Mouse (Mus musculus): ENCODE measurements around the gene Pbld2. TPM values are rescaled to one million over a fixed set of nuclear protein-coding genes. Genes with fewer than 3 reads are reported as not detected.

Gene Pbld2
- polyA plus RNA-seq, 1 experiment from 2014 or later: 1.4 TPM

DNA sequence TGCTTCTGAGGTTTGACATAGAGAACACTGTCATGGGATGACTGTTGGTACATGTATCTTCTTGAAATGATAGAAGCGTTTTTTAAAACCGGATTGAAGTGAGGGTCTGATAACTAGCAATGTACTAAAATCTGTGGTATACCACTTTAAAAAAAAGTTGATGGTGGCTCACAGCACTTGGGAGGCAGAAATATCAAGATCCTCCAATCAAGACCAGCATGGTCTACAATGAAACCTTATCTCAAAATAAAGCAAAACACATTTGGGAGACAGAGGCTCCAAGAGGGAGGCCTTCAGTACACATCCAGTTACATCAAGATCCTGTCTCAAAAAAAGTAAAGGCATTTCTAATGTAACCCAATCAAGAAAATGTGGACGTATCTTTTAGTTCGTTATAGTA is 2.4 kb upstream of the Pbld2 start:
- DNase-seq (ENCODE audit: low spot score) (no peak), ATAC-seq (ENCODE audit: insufficient read depth, low FRiP score, low TSS enrichment) (no peak)
- Histone ChIP-seq H3K27ac (ENCODE audit: low read depth, low read length) (no peak overlapping the region), H3K36me3 (ENCODE audit: control insufficient read depth, insufficient read depth, low read length) (peaks cover 3% of the 10 kb centered on the region; the same call in 1 of the 2 replicates), H3K4me3 (ENCODE audit: low read depth, low read length) (peak overlapping the region; percentile 78), H3K27me3 (ENCODE audit: control insufficient read depth, insufficient read depth, low read length) (no peaks in the 10 kb centered on the region), H3K4me2 (ENCODE audit: low read depth) (peak overlapping the region; percentile 55), H3K4me1 (ENCODE audit: control insufficient read depth, insufficient read depth, low read length) (peaks cover 21% of the 10 kb centered on the region), H3K9ac (ENCODE audit: low read length) (no peak overlapping the region), H3K9me3 (ENCODE audit: control insufficient read depth, low read length) (no peaks in the 10 kb centered on the region)
- WGBS: 70% methylated on average over 4 of the region's 4 CpGs

DNA sequence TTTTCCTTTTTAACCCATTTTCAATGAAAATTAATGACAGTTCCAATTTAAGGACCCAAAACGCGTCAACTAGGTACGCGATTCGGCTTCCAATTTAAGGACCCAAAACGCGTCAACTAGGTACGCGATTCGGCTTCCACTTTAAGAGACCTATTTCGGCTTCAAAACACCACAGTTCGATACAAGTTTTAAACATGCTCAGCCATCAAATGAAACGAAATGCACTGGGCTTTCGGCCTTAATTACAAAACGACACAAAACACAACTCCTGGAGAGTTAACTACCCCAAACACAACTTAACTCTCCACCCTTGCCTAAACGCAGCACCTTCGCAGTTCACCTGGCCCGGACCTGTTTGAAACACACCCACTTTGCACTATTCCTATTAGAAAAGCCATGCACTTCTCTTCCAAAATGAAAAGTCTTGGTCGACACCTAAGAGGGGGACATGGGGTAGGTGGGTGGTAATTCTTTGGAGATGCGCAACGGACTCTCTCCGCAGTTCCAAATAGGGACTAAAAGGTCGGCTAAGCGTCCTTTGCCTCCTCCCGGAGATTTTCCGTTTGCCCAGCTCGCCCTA is 1.5 kb upstream of the Pbld2 start:
- Histone ChIP-seq H3K27me3 (ENCODE audit: control insufficient read depth, insufficient read depth, low read length) (no peaks in the 10 kb centered on the region), H3K9ac (ENCODE audit: low read length) (peak overlapping the region; percentile 96), H3K4me3 (ENCODE audit: low read depth, low read length) (peak overlapping the region; percentile 78), H3K36me3 (ENCODE audit: control insufficient read depth, insufficient read depth, low read length) (no peaks in the 10 kb centered on the region), H3K4me1 (ENCODE audit: control insufficient read depth, insufficient read depth, low read length) (peaks cover 24% of the 10 kb centered on the region), H3K9me3 (ENCODE audit: control insufficient read depth, low read length) (no peaks in the 10 kb centered on the region), H3K27ac (ENCODE audit: low read depth, low read length) (peak overlapping the region; percentile 100), H3K4me2 (ENCODE audit: low read depth) (peak overlapping the region; percentile 55)
- ATAC-seq (ENCODE audit: insufficient read depth, low FRiP score, low TSS enrichment) (no peak), DNase-seq (ENCODE audit: low spot score) (peak; percentile 18)
- under 1% methylated on average over 27 of the region's 27 CpGs for WGBS

DNA sequence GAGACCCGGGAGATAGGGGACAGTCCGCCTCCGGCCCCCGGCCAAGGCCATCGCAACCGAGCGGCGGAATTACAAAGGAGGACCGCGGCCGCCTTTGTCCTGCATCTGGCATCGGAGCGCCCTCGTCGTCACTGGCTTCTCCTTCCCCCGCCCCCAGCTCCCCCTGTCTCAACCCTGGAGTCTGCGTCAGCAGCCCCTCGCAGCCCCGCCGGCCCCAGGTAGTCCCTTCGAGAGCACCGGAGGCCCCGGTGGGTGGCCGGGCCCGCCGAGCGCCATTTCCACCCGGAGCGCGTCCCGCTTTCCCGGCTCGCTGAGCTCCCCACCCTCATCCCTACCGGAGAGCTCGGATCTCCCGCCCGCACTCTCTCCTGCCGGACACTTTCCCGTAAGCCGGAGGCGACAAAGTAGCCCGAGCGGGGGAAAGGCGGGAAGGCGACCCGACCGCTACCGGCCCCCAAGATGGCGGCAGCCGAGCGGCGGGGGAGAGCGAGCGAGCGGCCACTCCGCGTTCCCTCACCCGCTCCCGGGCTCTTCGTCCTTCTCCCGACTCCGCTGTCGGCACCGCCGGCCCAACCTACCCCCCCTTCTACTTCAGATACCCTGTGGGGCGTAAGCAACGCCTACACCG is 880 bp upstream of the Pbld2 start:
- peak overlapping the region; percentile 55 for H3K4me2 ChIP-seq (ENCODE audit: low read depth)
- H3K4me3 ChIP-seq (ENCODE audit: low read depth, low read length): peak overlapping the region; percentile 78
- no peaks in the 10 kb centered on the region for H3K36me3 ChIP-seq (ENCODE audit: control insufficient read depth, insufficient read depth, low read length)
- under 1% methylated on average over 68 of the region's 68 CpGs for WGBS
- DNase-seq (ENCODE audit: low spot score) (peak; percentile 72), ATAC-seq (ENCODE audit: insufficient read depth, low FRiP score, low TSS enrichment) (peak; percentile 25)
- peak overlapping the region; percentile 96 for H3K9ac ChIP-seq (ENCODE audit: low read length)
- peak overlapping the region; percentile 100 for H3K27ac ChIP-seq (ENCODE audit: low read depth, low read length)
- no peaks in the 10 kb centered on the region for H3K9me3 ChIP-seq (ENCODE audit: control insufficient read depth, low read length)
- peaks cover 24% of the 10 kb centered on the region for H3K4me1 ChIP-seq (ENCODE audit: control insufficient read depth, insufficient read depth, low read length)
- H3K27me3 ChIP-seq (ENCODE audit: control insufficient read depth, insufficient read depth, low read length): no peaks in the 10 kb centered on the region

DNA sequence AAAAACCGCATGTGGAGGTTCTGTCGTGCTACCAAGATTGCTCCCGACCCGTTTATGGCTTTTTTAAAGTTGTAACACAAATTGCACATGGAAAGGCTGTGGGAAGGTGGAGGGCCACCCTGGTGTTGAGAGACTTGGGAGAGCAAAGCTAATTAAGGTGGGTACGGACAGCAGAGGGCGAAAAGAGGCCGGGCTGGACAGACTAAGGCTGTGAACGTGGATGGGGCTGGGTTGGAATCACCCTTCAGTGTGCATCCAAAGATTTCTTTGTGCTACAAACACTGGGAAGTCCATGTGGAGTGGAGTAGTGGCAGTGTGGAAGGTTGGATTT is 430 bp downstream of the Pbld2 start:
- H3K4me1 ChIP-seq (ENCODE audit: control insufficient read depth, insufficient read depth, low read length): peaks cover 28% of the 10 kb centered on the region
- H3K9me3 ChIP-seq (ENCODE audit: control insufficient read depth, low read length): no peaks in the 10 kb centered on the region
- H3K4me3 ChIP-seq (ENCODE audit: low read depth, low read length): peak overlapping the region; percentile 78
- peak overlapping the region; percentile 96 for H3K9ac ChIP-seq (ENCODE audit: low read length)
- DNase-seq (ENCODE audit: low spot score) (peak; percentile 75), ATAC-seq (ENCODE audit: insufficient read depth, low FRiP score, low TSS enrichment) (peak; percentile 24)
- peak overlapping the region; percentile 100 for H3K27ac ChIP-seq (ENCODE audit: low read depth, low read length)
- no peaks in the 10 kb centered on the region for H3K27me3 ChIP-seq (ENCODE audit: control insufficient read depth, insufficient read depth, low read length)
- WGBS: 0% methylated on average over 8 of the region's 8 CpGs
- peak overlapping the region; percentile 47 for H3K4me2 ChIP-seq (ENCODE audit: low read depth)
- no peaks in the 10 kb centered on the region for H3K36me3 ChIP-seq (ENCODE audit: control insufficient read depth, insufficient read depth, low read length)

DNA sequence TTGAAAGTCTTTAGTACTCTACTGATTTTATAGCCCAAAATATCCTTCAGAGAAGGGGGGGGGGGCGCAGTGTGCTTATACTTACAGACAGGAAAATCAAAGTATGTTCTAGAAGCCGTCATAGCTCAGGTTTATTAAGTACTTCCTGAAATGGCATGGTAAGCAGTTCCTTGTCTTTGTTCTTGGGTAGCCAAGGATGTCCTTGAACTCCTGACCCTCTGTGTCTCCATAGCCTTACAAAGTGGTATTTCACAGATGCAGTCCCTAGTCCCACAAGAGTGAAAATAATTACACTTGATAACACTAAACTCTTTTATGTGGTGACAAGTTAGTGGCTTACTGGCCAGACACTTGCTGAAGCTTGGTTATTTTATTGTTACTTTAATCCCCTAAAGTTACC is 901 bp downstream of the Pbld2 start:
- Histone ChIP-seq H3K4me2 (ENCODE audit: low read depth) (peak overlapping the region; percentile 47), H3K27me3 (ENCODE audit: control insufficient read depth, insufficient read depth, low read length) (no peaks in the 10 kb centered on the region), H3K27ac (ENCODE audit: low read depth, low read length) (peak overlapping the region; percentile 100), H3K36me3 (ENCODE audit: control insufficient read depth, insufficient read depth, low read length) (no peaks in the 10 kb centered on the region), H3K4me1 (ENCODE audit: control insufficient read depth, insufficient read depth, low read length) (peaks cover 28% of the 10 kb centered on the region), H3K4me3 (ENCODE audit: low read depth, low read length) (peak overlapping the region; percentile 78), H3K9me3 (ENCODE audit: control insufficient read depth, low read length) (no peaks in the 10 kb centered on the region), H3K9ac (ENCODE audit: low read length) (peak overlapping the region; percentile 96)
- DNase-seq (ENCODE audit: low spot score) (peak; percentile 26), ATAC-seq (ENCODE audit: insufficient read depth, low FRiP score, low TSS enrichment) (no peak)
- WGBS: 38% methylated on average over 2 of the region's 2 CpGs

GRCm38 (mm10) chr10:63025491-63026011 is 1.4 kb downstream of the Pbld2 start:
- Histone ChIP-seq H3K4me3 (ENCODE audit: low read depth, low read length) (0 out of 2 replicates have a peak overlapping the region, but pooled peaks have one; percentile 10), H3K9ac (ENCODE audit: low read length) (peak overlapping the region; percentile 20), H3K4me1 (ENCODE audit: control insufficient read depth, insufficient read depth, low read length) (peaks cover 23% of the 10 kb centered on the region), H3K9me3 (ENCODE audit: control insufficient read depth, low read length) (no peaks in the 10 kb centered on the region), H3K27me3 (ENCODE audit: control insufficient read depth, insufficient read depth, low read length) (no peaks in the 10 kb centered on the region), H3K36me3 (ENCODE audit: control insufficient read depth, insufficient read depth, low read length) (no peaks in the 10 kb centered on the region), H3K4me2 (ENCODE audit: low read depth) (peak overlapping the region; percentile 47), H3K27ac (ENCODE audit: low read depth, low read length) (peak overlapping the region; percentile 100)
- ATAC-seq (ENCODE audit: insufficient read depth, low FRiP score, low TSS enrichment) (no peak), DNase-seq (ENCODE audit: low spot score) (peak; percentile 30)
- 28% methylated on average over 6 of the region's 6 CpGs for WGBS

DNA sequence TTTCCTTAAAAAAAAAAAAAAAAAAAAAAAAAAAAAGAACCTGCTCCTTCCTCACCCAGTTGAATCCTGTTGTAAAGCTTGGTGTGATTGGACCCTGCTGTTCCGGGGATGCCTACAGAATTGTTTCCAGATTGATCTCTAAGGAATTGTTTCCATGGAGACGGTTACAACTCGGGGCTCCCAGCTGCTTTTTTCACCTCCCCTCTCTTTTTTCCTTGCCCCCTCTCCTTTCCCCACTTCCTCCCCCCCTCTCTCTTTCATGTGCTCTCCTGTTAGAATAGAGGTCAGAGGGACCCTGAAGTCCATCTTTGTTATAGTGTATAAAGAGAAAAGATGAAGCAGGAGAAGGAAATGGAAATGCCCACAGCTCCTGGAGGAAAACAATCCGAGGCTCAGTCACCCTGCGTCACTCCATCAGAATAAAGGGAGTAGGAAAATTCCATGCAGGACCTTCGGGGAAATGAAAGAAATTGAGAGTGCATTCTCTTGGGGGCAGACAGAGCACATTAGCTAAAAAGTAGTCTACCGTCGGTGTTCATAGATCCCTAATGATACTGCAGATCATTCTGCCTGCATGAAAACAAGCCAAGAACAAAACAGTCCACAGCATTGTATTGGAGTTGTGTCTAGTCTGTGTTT is 2.2 kb downstream of the Pbld2 start:
- H3K4me3 ChIP-seq (ENCODE audit: low read depth, low read length): no peak overlapping the region
- peak overlapping the region; percentile 100 for H3K27ac ChIP-seq (ENCODE audit: low read depth, low read length)
- DNase-seq (ENCODE audit: low spot score) (peak; percentile 72), ATAC-seq (ENCODE audit: insufficient read depth, low FRiP score, low TSS enrichment) (peak; percentile 6; the same call in 1 of the 2 replicates)
- no peaks in the 10 kb centered on the region for H3K27me3 ChIP-seq (ENCODE audit: control insufficient read depth, insufficient read depth, low read length)
- peaks cover 17% of the 10 kb centered on the region for H3K4me1 ChIP-seq (ENCODE audit: control insufficient read depth, insufficient read depth, low read length)
- no peaks in the 10 kb centered on the region for H3K36me3 ChIP-seq (ENCODE audit: control insufficient read depth, insufficient read depth, low read length)
- no peaks in the 10 kb centered on the region for H3K9me3 ChIP-seq (ENCODE audit: control insufficient read depth, low read length)
- WGBS: 17% methylated on average over 8 of the region's 8 CpGs
- peak overlapping the region; percentile 14; the same call in 1 of the 2 replicates for H3K9ac ChIP-seq (ENCODE audit: low read length)
- H3K4me2 ChIP-seq (ENCODE audit: low read depth): peak overlapping the region; percentile 29

GRCm38 (mm10) chr10:63026795-63027160 is 2.7 kb downstream of the Pbld2 start:
- DNase-seq (ENCODE audit: low spot score) (no peak), ATAC-seq (ENCODE audit: insufficient read depth, low FRiP score, low TSS enrichment) (no peak)
- H3K9ac ChIP-seq (ENCODE audit: low read length): peak overlapping the region; percentile 14; the same call in 1 of the 2 replicates
- peaks cover 16% of the 10 kb centered on the region for H3K4me1 ChIP-seq (ENCODE audit: control insufficient read depth, insufficient read depth, low read length)
- peak overlapping the region; percentile 100 for H3K27ac ChIP-seq (ENCODE audit: low read depth, low read length)
- no peaks in the 10 kb centered on the region for H3K36me3 ChIP-seq (ENCODE audit: control insufficient read depth, insufficient read depth, low read length)
- WGBS: 56% methylated on average over 6 of the region's 6 CpGs
- H3K4me3 ChIP-seq (ENCODE audit: low read depth, low read length): no peak overlapping the region
- H3K27me3 ChIP-seq (ENCODE audit: control insufficient read depth, insufficient read depth, low read length): no peaks in the 10 kb centered on the region
- H3K9me3 ChIP-seq (ENCODE audit: control insufficient read depth, low read length): no peaks in the 10 kb centered on the region
- peak overlapping the region; percentile 29 for H3K4me2 ChIP-seq (ENCODE audit: low read depth)
